ENCODE assay signal across 8 mouse cellular contexts in the genomic region with DNA sequence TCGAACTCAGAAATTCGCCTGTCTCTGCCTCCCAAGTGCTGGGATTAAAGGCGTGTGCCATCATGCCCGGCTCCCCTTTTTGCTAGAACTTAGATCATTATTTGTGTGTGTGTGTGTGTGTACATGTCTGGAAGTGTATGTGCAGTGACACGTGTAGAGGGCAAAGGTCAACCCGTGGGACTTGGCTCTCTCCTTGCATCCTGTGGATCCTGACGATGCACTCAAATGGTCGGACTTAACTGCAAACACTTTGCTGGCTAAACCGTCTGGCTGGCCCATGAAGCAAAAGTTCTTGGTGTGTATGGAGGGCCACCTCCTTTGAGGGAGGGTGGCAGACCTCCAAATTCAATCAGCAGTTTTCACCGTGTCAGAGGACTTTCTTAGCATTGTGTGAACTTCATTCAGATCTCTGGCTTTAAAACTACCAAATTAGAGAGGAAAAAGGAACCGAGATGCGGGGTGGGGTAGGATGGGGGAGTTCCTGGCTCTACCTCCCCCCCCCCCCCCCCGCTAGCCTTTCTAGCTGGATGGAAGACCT. TPM values are rescaled to one million over a fixed set of nuclear protein-coding genes. Genes with fewer than 3 reads are reported as not detected.
DNase-seq lines count a peak whose midpoint lies in the region; ATAC-seq and TF ChIP-seq lines count a peak whose summit lies in the region.

No protein-coding gene starts in this region.

- H3K4me1 ChIP-seq in ES-Bruce4 (ENCODE audit: control insufficient read depth, insufficient read depth, low read length) = peaks cover 11% of the 10 kb centered on the region
- H3K4me1 ChIP-seq in embryonic facial prominence, embryonic 15.5 days = peaks cover 57% of the 10 kb centered on the region
- peaks cover 41% of the 10 kb centered on the region for H3K4me1 ChIP-seq in liver, embryonic 15.5 days (replicated peaks)

- no peak overlapping the region for H3K4me3 ChIP-seq in ES-Bruce4 (ENCODE audit: low read depth, low read length)
- H3K4me3 ChIP-seq in embryonic facial prominence, embryonic 15.5 days (replicated peaks) = peak overlapping the region; percentile 56
- H3K4me3 ChIP-seq in liver, embryonic 15.5 days (replicated peaks) = peak overlapping the region; percentile 54

- H3K36me3 ChIP-seq in ES-Bruce4 (ENCODE audit: control insufficient read depth, insufficient read depth, low read length, poor library complexity, severe bottlenecking) = no peaks in the 10 kb centered on the region
- 0 out of 2 replicates have a peak, but pooled peaks cover 2% of the 10 kb centered on the region for H3K36me3 ChIP-seq in embryonic facial prominence, embryonic 15.5 days
- no peaks in the 10 kb centered on the region for H3K36me3 ChIP-seq in liver, embryonic 15.5 days (replicated peaks)

- TF ChIP-seq EP300 in ES-Bruce4 (IDR thresholded peaks at IDR 0.05; ENCODE audit: insufficient read depth, low read depth, low read length) = no peak

- peak; percentile 16 for DNase-seq in induced T-regulatory cell, adult 2 months (ENCODE audit: low read depth)
- no peak for DNase-seq in frontal cortex, postnatal 10 days (ENCODE audit: low spot score in 2 of 2)
- DNase-seq in urinary bladder, postnatal 14 days (ENCODE audit: low spot score) = no peak
- no peak for DNase-seq in right cerebral cortex, postnatal 25 days

- TF ChIP-seq POLR2A in ES-Bruce4 (IDR thresholded peaks at IDR 0.05; ENCODE audit: insufficient read depth, low read length) = no peak

- H3K9ac ChIP-seq in ES-Bruce4 (ENCODE audit: low read depth, poor library complexity, severe bottlenecking) = peak overlapping the region; percentile 47; the same call in 1 of the 2 replicates
- peak overlapping the region; percentile 51; the same call in 1 of the 2 replicates for H3K9ac ChIP-seq in embryonic facial prominence, embryonic 15.5 days
- peak overlapping the region; percentile 39; the same call in 1 of the 2 replicates for H3K9ac ChIP-seq in liver, embryonic 15.5 days

- WGBS in embryonic facial prominence, embryonic 15.5 days = 45% methylated on average over 13 of the region's 13 CpGs
- WGBS in liver, embryonic 15.5 days (ENCODE audit: insufficient replicate concordance) = 48% methylated on average over 12 of the region's 13 CpGs

- H3K27me3 ChIP-seq in ES-Bruce4 (ENCODE audit: control insufficient read depth, insufficient read depth, low read length, poor library complexity, severe bottlenecking) = no peaks in the 10 kb centered on the region
- H3K27me3 ChIP-seq in embryonic facial prominence, embryonic 15.5 days = no peaks in the 10 kb centered on the region
- 0 out of 2 replicates have a peak, but pooled peaks cover 16% of the 10 kb centered on the region for H3K27me3 ChIP-seq in liver, embryonic 15.5 days

- no peaks in the 10 kb centered on the region for H3K9me3 ChIP-seq in ES-Bruce4 (replicated peaks; ENCODE audit: control insufficient read depth, insufficient read depth, low read length, poor library complexity, severe bottlenecking)
- H3K9me3 ChIP-seq in embryonic facial prominence, embryonic 15.5 days (replicated peaks) = no peaks in the 10 kb centered on the region
- H3K9me3 ChIP-seq in liver, embryonic 15.5 days (replicated peaks) = no peaks in the 10 kb centered on the region

- H3K4me2 ChIP-seq in embryonic facial prominence, embryonic 15.5 days (replicated peaks) = peak overlapping the region; percentile 97
- H3K4me2 ChIP-seq in liver, embryonic 15.5 days = peak overlapping the region; percentile 90

- TF ChIP-seq CTCF in ES-Bruce4 (IDR thresholded peaks at IDR 0.05; ENCODE audit: low read depth, low read length) = no peak

- ATAC-seq in embryonic facial prominence, embryonic 15.5 days (ENCODE audit: insufficient number of reproducible peaks, low FRiP score, low TSS enrichment, low read depth) = no peak
- ATAC-seq in liver, embryonic 15.5 days (ENCODE audit: insufficient read depth) = no peak
- ATAC-seq in granulocyte monocyte progenitor cell, adult 5-6 weeks (replicated peaks; ENCODE audit: poor library complexity, severe bottlenecking) = no peak

- H3K27ac ChIP-seq in ES-Bruce4 (ENCODE audit: insufficient read depth, low read length) = no peak overlapping the region
- H3K27ac ChIP-seq in embryonic facial prominence, embryonic 15.5 days (replicated peaks) = peak overlapping the region; percentile 58
- no peak overlapping the region for H3K27ac ChIP-seq in liver, embryonic 15.5 days (replicated peaks)

RNA-seq across cellular contexts. Expression of gene Ece1, which starts 50.8 kb away (rescaled TPM):
- polyA plus RNA-seq in ES-Bruce4 (2011; ENCODE audit: insufficient read depth, insufficient read length, low read depth, missing spikeins) = 28.3 and 35.5 TPM in 2 replicates
- 65.5 and 74.6 TPM in 2 replicates for polyA plus RNA-seq in embryonic facial prominence, embryonic 15.5 days (2015; fragmentation: Nextera tagmentation; extraction: Ambion mirVana)
- polyA plus RNA-seq in liver, embryonic 15.5 days (2015; fragmentation: Nextera tagmentation; extraction: Ambion mirVana) = 15.1 and 17.0 TPM in 2 replicates
- 8.4 and 12.3 TPM in 2 replicates for total RNA-seq in granulocyte monocyte progenitor cell, adult 5-6 weeks (2014; fragmentation: Nextera tagmentation)
- 3.7 and 4.8 TPM in 2 replicates for total RNA-seq in granulocyte monocyte progenitor cell, adult 5-6 weeks (2017)
